Mouse (Mus musculus) midbrain, embryonic 16.5 days (tissue): ENCODE data around the gene Aldh9a1. TPM values are rescaled to one million over a fixed set of nuclear protein-coding genes. Genes with fewer than 3 reads are reported as not detected.

Source experiments
- microRNA-seq: library from miRNA; unstranded; fragments of <30 nt; microRNA quantifications from one replicate; pipeline ENCODE4, GENCODE M21; 2017
- polyA plus RNA-seq: library from polyadenylated mRNA; unstranded; fragments of >200 nt; fragmentation: Nextera tagmentation; extraction: Ambion mirVana; gene quantifications from 2 replicates; pipeline ENCODE4 v1.2.1, GENCODE M21; 2015

Aldh9a1 gene
- polyA plus RNA-seq, 1 experiment from 2014 or later, result 38.3 TPM

Small RNA genes within 50 kb of the gene (microRNA-seq; reads per million reads assigned to microRNA genes)
- 0.69 reads per million for gene Gm25911

Other genes starting within 250 kb of the Aldh9a1 start
- gene Uck2, start 64.7 kb upstream of the Aldh9a1 start, polyA plus RNA-seq, result 48.9 and 52.3 TPM in 2 replicates
- 81.2 and 84.4 TPM in 2 replicates for gene Tmco1, start 41.6 kb upstream of the Aldh9a1 start, polyA plus RNA-seq
- 138 and 170 TPM in 2 replicates for gene Mgst3, start 43.9 kb downstream of the Aldh9a1 start, polyA plus RNA-seq
- not detected in 2 replicates for gene Lrrc52, start 116.8 kb downstream of the Aldh9a1 start, polyA plus RNA-seq
- gene Rxrg, start 248.4 kb downstream of the Aldh9a1 start, polyA plus RNA-seq, result 8.8 and 10.9 TPM in 2 replicates